8 mouse cellular contexts compared by ENCODE assay signal in genomic region chr7:44951960-44952359, GRCm38 (mm10). TPM values are rescaled to one million over a fixed set of nuclear protein-coding genes. Genes with fewer than 3 reads are reported as not detected.
DNase-seq lines count a peak whose midpoint lies in the region; ATAC-seq lines count a peak whose summit lies in the region.

No protein-coding gene starts in this region.

- H3K36me3 ChIP-seq in intestine, embryonic 14.5 days (ENCODE audit: control insufficient read depth, insufficient read depth, low read length) = no peaks in the 10 kb centered on the region
- H3K36me3 ChIP-seq in liver, embryonic 16.5 days (ENCODE audit: control insufficient read depth, insufficient read depth) = no peaks in the 10 kb centered on the region
- H3K36me3 ChIP-seq in neural tube, embryonic 13.5 days = no peaks in the 10 kb centered on the region

- no peak for ATAC-seq in CD4-positive, CD25-positive, alpha-beta regulatory T cell, adult 4 months
- peak; percentile 77 for ATAC-seq in intestine, embryonic 14.5 days (replicated peaks; ENCODE audit: low FRiP score, low TSS enrichment, low read depth)
- ATAC-seq in liver, embryonic 16.5 days (ENCODE audit: low read depth) = peak; percentile 81
- peak; percentile 52 for ATAC-seq in neural tube, embryonic 13.5 days (ENCODE audit: low read depth)

- H3K27me3 ChIP-seq in intestine, embryonic 14.5 days (replicated peaks; ENCODE audit: control insufficient read depth, insufficient read depth, low read length) = peaks cover 21% of the 10 kb centered on the region
- H3K27me3 ChIP-seq in liver, embryonic 16.5 days (ENCODE audit: control insufficient read depth, insufficient read depth, low read depth, low read length) = peaks cover 31% of the 10 kb centered on the region
- H3K27me3 ChIP-seq in neural tube, embryonic 13.5 days = peaks cover 46% of the 10 kb centered on the region

- H3K4me3 ChIP-seq in intestine, embryonic 14.5 days (ENCODE audit: low read depth, low read length) = peak overlapping the region; percentile 55
- peak overlapping the region; percentile 70 for H3K4me3 ChIP-seq in liver, embryonic 16.5 days (ENCODE audit: low read depth, low read length)
- H3K4me3 ChIP-seq in neural tube, embryonic 13.5 days = peak overlapping the region; percentile 45

- H3K27ac ChIP-seq in intestine, embryonic 14.5 days (ENCODE audit: low read depth) = peak overlapping the region; percentile 64; the same call in 1 of the 2 replicates
- H3K27ac ChIP-seq in liver, embryonic 16.5 days (ENCODE audit: low read length) = peak overlapping the region; percentile 75
- H3K27ac ChIP-seq in neural tube, embryonic 13.5 days (replicated peaks) = peak overlapping the region; percentile 46; the same call in 1 of the 2 replicates

- no peaks in the 10 kb centered on the region for H3K9me3 ChIP-seq in intestine, embryonic 14.5 days (ENCODE audit: control insufficient read depth, low read length)
- H3K9me3 ChIP-seq in liver, embryonic 16.5 days (replicated peaks; ENCODE audit: control insufficient read depth, low read length) = no peaks in the 10 kb centered on the region
- no peaks in the 10 kb centered on the region for H3K9me3 ChIP-seq in neural tube, embryonic 13.5 days

- intact Hi-C loops in gastrocnemius, postnatal 14 days (cut with DNase I; ENCODE audit: low total_unique reads) = loop anchor here (10.0 kb wide), 1 partner anchor 47 kb away; no protein-coding TSS in a partner anchor

- WGBS in intestine, embryonic 14.5 days = 1% methylated on average over 10 of the region's 10 CpGs
- 1% methylated on average over 10 of the region's 10 CpGs for WGBS in liver, embryonic 16.5 days (ENCODE audit: insufficient replicate concordance)
- WGBS in neural tube, embryonic 13.5 days = 1% methylated on average over 10 of the region's 10 CpGs

- H3K4me2 ChIP-seq in intestine, embryonic 14.5 days (ENCODE audit: low read length) = peak overlapping the region; percentile 96
- peak overlapping the region; percentile 96 for H3K4me2 ChIP-seq in liver, embryonic 16.5 days (ENCODE audit: low read depth, low read length)
- H3K4me2 ChIP-seq in neural tube, embryonic 13.5 days = peak overlapping the region; percentile 73

- H3K9ac ChIP-seq in intestine, embryonic 14.5 days (ENCODE audit: low read length) = peak overlapping the region; percentile 47
- peak overlapping the region; percentile 70 for H3K9ac ChIP-seq in liver, embryonic 16.5 days (ENCODE audit: low read depth, low read length)
- peak overlapping the region; percentile 71; the same call in 1 of the 2 replicates for H3K9ac ChIP-seq in neural tube, embryonic 13.5 days

- peak; percentile 34 for DNase-seq in CD4-positive, CD25-positive, alpha-beta regulatory T cell, adult 2 months (ENCODE audit: low read depth, low spot score)
- peak; percentile 70 for DNase-seq in c-Kit-positive CD71-positive TER-119-negative erythroid progenitor cells, embryonic 14.5 days (ENCODE audit: low read depth)
- DNase-seq in gastrocnemius, postnatal 14 days = peak; percentile 71
- peak; percentile 76 for DNase-seq in intestine, embryonic 14.5 days (ENCODE audit: low spot score)
- DNase-seq in left cerebral cortex, adult 11 months (ENCODE audit: low spot score) = no peak

- peaks cover 3% of the 10 kb centered on the region for H3K4me1 ChIP-seq in intestine, embryonic 14.5 days (replicated peaks; ENCODE audit: control insufficient read depth, insufficient read depth, low read length)
- H3K4me1 ChIP-seq in liver, embryonic 16.5 days (ENCODE audit: control insufficient read depth, low read depth, low read length) = peaks cover 18% of the 10 kb centered on the region
- peaks cover 19% of the 10 kb centered on the region for H3K4me1 ChIP-seq in neural tube, embryonic 13.5 days (replicated peaks)

RNA-seq across cellular contexts. Expression of gene Tsks, which starts 9.0 kb away (rescaled TPM):
- not detected for polyA plus RNA-seq in CD4-positive, CD25-positive, alpha-beta regulatory T cell, adult 4 months (2017; shearing (Covaris generic))
- not detected for total RNA-seq in gastrocnemius, postnatal 14 days (2021)
- not detected in 2 replicates for polyA plus RNA-seq in intestine, embryonic 14.5 days (2014; fragmentation: Nextera tagmentation; extraction: Ambion mirVana)
- polyA plus RNA-seq in liver, embryonic 16.5 days (2015; fragmentation: Nextera tagmentation; extraction: Ambion mirVana) = 0.12 TPM in 1 of 2 replicates, not detected in the other
- polyA plus RNA-seq in neural tube, embryonic 13.5 days (2015; fragmentation: Nextera tagmentation; extraction: Ambion mirVana) = 0.22 TPM in 1 of 2 replicates, not detected in the other

RNA-seq across cellular contexts. Expression of gene Ap2a1, which starts 22.7 kb away (rescaled TPM):
- 1 to 10 TPM; 6.2 to 7.4 TPM for polyA plus RNA-seq in CD4-positive, CD25-positive, alpha-beta regulatory T cell, adult 4 months (2017; shearing (Covaris generic))
- total RNA-seq in gastrocnemius, postnatal 14 days (2021) = 10 to 100 TPM; 55.4 to 60.8 TPM
- 62.9 and 68.3 TPM in 2 replicates for polyA plus RNA-seq in intestine, embryonic 14.5 days (2014; fragmentation: Nextera tagmentation; extraction: Ambion mirVana)
- polyA plus RNA-seq in liver, embryonic 16.5 days (2015; fragmentation: Nextera tagmentation; extraction: Ambion mirVana) = 63.3 and 63.7 TPM in 2 replicates
- polyA plus RNA-seq in neural tube, embryonic 13.5 days (2015; fragmentation: Nextera tagmentation; extraction: Ambion mirVana) = 115 and 116 TPM in 2 replicates

RNA-seq across cellular contexts. Expression of gene Cpt1c, which starts 22.7 kb away (rescaled TPM):
- under 1 TPM; 0.36 to 0.92 TPM for polyA plus RNA-seq in CD4-positive, CD25-positive, alpha-beta regulatory T cell, adult 4 months (2017; shearing (Covaris generic))
- 1 to 10 TPM; 2.3 to 2.7 TPM for total RNA-seq in gastrocnemius, postnatal 14 days (2021)
- polyA plus RNA-seq in intestine, embryonic 14.5 days (2014; fragmentation: Nextera tagmentation; extraction: Ambion mirVana) = 21.9 and 24.7 TPM in 2 replicates
- polyA plus RNA-seq in liver, embryonic 16.5 days (2015; fragmentation: Nextera tagmentation; extraction: Ambion mirVana) = 1.8 and 2.1 TPM in 2 replicates
- 47.3 and 54.9 TPM in 2 replicates for polyA plus RNA-seq in neural tube, embryonic 13.5 days (2015; fragmentation: Nextera tagmentation; extraction: Ambion mirVana)

RNA-seq across cellular contexts. Expression of gene Prmt1, which starts 34.4 kb away (rescaled TPM):
- 100 to 1,000 TPM in 1 of 2 experiments, 10 to 100 TPM in 1; 39.7 to 114 TPM for polyA plus RNA-seq in CD4-positive, CD25-positive, alpha-beta regulatory T cell, adult 4 months (2017; shearing (Covaris generic))
- 100 to 1,000 TPM; 144 to 227 TPM for total RNA-seq in gastrocnemius, postnatal 14 days (2021)
- 208 and 211 TPM in 2 replicates for polyA plus RNA-seq in intestine, embryonic 14.5 days (2014; fragmentation: Nextera tagmentation; extraction: Ambion mirVana)
- polyA plus RNA-seq in liver, embryonic 16.5 days (2015; fragmentation: Nextera tagmentation; extraction: Ambion mirVana) = 95.6 and 98.6 TPM in 2 replicates
- 612 and 623 TPM in 2 replicates for polyA plus RNA-seq in neural tube, embryonic 13.5 days (2015; fragmentation: Nextera tagmentation; extraction: Ambion mirVana)

RNA-seq across cellular contexts. Expression of gene Irf3, which starts 45.5 kb away (rescaled TPM):
- 100 to 1,000 TPM; 117 to 147 TPM for polyA plus RNA-seq in CD4-positive, CD25-positive, alpha-beta regulatory T cell, adult 4 months (2017; shearing (Covaris generic))
- 10 to 100 TPM; 20.0 to 22.2 TPM for total RNA-seq in gastrocnemius, postnatal 14 days (2021)
- polyA plus RNA-seq in intestine, embryonic 14.5 days (2014; fragmentation: Nextera tagmentation; extraction: Ambion mirVana) = 84.3 and 91.7 TPM in 2 replicates
- 39.8 and 43.2 TPM in 2 replicates for polyA plus RNA-seq in liver, embryonic 16.5 days (2015; fragmentation: Nextera tagmentation; extraction: Ambion mirVana)
- 60.3 and 67.3 TPM in 2 replicates for polyA plus RNA-seq in neural tube, embryonic 13.5 days (2015; fragmentation: Nextera tagmentation; extraction: Ambion mirVana)
